Mouse (Mus musculus) left cerebral cortex, adult 2 months (tissue): ENCODE data around the gene Pcnx3. TPM values are rescaled to one million over a fixed set of nuclear protein-coding genes. Genes with fewer than 3 reads are reported as not detected.
A peak's percentile ranks its signal among the peaks of the same experiment; 100 is the strongest.

Experiments used
- DNase-seq, 2 experiments: peaks; one replicate each; pipeline ENCODE4 v3.0.0; 2021 to 2022; ENCODE audit warnings: low spot score in 2 of 2, mixed read lengths in 1 of 2; ENCODE audit errors: extremely low spot score in 1 of 2
- H3K27ac ChIP-seq: fragments of 200-600 bp; 2 replicates; pipeline ENCODE4 v1.8.1; 2022
- H3K4me3 ChIP-seq: fragments of 200-600 bp; 2 replicates; pipeline ENCODE4 v1.8.1; 2022
- CTCF ChIP-seq: fragments of 200-600 bp; IDR thresholded peaks from 2 replicates; pipeline ENCODE4 v1.8.1; 2022; ENCODE audit warnings: antibody characterized with exemption, mild to moderate bottlenecking, moderate library complexity
- intact Hi-C: fragments of 180-260 bp; cut with DNase I; formaldehyde crosslinking; loops from one replicate; pipeline ENCODE4 v1.15.1; 2025
- total RNA-seq, 2 experiments: library from RNA; stranded (reverse); gene quantifications; 2 replicates each; pipeline ENCODE4 v1.2.3; 2021

The Pcnx3 gene
- total RNA-seq, 2 experiments from 2014 or later = 77.5 to 80.0 TPM

DNA sequence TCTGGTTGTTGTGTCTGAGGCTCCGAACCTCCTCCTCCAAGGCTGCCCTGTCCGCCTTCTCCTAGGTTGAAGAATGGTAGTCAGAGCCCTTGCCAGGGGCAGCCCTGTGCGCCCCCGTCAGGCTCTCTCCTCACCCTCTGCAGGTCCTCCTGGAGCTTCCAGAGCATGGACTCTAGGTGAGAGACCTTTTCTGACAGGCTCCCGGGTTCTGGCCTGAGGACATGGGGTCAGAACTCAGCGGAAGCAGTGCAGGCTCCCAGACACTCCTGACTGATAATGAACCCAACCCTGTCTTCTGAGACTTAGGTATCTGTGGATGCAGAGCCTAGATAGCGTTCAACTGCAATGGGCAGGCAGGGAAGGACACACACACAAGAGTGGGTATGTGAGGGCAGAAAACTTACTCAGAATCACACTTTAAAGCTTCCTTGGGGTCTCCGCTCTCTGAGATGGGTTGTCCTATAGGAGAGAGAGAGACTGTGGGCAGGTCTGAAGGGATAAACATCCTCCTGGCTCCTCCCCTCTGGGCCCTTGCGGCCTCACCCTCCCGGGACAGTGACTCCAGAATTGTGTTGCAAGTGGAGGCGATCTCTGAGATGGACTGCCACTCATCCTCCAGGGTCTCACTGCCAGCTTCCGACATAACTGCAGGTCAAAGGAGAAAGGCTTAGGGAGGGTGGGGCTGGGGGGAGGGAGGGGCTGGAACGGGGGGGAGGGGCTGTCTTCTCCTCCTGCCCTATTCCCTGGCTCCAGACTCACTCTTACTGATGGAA lies 37.0 kb downstream of the Pcnx3 start:
- no peak for TF ChIP-seq CTCF
- H3K27ac ChIP-seq = no peak overlapping the region
- intact Hi-C loops = no loop called here

DNA sequence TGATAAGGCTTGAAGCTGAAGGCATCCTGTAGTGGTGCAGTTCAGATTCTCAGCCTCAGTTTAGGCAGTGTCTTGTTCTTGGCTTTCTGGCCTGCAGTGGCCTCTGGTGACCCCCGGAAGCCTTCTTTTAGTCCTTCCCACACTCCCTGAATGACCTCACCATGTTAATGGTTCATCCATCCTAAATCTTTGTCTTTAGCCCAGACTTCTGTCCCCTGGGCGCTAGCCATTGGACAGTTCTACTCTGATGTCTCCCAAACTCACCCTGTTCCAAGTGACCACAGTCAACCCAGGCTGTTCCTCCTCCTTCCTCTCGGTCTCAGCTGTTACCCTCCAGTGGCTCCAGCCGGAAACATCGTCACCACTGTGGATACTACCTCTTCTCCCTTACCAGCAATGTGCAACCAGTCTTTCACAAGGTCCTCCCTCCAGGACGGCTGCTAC lies 39.4 kb downstream of the Pcnx3 start:
- no peak for TF ChIP-seq CTCF
- intact Hi-C loops = no loop called here
- H3K4me3 ChIP-seq = peak overlapping the region; percentile 36
- DNase-seq = no peak
- peak overlapping the region; percentile 84 for H3K27ac ChIP-seq

More for the DNA sequence above, 37.0 kb downstream of the Pcnx3 start:
- DNase-seq = no peak
- H3K4me3 ChIP-seq = no peak overlapping the region

DNA sequence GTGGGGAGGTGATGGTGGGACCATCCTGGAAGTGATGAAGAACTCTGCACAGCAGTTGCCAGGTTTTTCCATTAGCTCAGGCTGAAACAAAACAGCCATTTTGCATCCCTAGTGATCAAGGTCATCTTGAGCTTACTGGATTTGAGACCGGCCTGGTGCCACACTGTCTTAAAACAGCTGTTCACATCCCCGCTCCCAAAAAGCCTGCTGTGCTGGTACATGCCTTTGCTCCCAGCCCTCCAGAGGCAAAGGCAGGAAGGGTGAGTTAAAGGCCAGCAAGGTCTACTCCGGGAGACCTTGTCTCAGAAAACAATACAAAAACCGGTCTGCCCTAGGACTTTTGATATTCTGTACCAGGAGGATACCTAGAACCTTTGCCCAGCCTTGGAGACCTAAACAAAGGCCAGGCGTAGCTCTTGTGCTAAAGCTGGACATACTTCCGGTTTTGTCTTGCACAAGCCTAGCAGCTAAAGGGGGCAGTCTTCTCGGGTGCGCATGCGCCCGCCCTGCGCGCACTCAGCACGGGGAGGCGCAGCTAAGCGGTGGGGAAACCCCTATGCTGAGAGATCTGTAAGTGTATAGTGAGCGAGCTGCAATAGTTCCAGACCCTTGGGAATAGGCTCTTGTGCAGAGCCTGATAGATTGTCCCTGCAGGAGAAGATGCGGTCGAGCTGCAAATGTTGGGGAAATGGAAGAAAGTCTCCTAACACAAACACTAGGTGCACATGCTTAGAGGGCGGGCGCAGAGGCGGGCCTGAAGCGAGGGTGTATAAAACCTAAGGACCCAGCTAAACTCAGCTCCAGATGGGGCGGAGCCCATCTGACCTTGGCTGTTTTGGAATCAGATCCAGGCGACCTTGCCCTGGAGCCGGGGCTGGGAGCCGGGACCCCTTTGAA lies 40.1 kb downstream of the Pcnx3 start:
- DNase-seq = peak; percentile 77 to 78
- intact Hi-C loops = no loop called here

DNA sequence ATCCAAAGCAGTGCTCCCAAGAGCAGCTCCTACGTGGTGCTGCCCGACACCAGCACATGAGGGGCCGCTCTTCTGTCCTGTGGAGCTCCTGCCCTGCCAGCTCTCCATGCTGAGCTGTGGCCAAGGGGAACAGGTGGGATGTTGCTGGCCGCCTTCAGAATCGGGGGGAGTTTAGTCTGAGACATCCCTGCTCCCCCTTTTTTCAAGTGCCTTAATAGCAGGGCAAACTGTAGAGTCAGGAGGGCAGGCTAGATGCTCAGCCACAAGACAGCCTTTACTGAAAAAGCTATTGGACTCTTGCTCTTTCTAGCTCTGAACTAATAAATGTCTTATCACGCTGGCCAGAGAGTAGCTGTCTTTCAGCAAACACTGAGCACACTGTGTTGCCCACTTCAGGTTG lies 40.9 kb downstream of the Pcnx3 start:
- Histone ChIP-seq H3K4me3 (no peak overlapping the region), H3K27ac (peak overlapping the region; percentile 84)
- intact Hi-C loops = no loop called here
- no peak for TF ChIP-seq CTCF
- DNase-seq = no peak

More for the DNA sequence above, 40.1 kb downstream of the Pcnx3 start:
- TF ChIP-seq CTCF = peak; percentile 18
- H3K4me3 ChIP-seq = peak overlapping the region; percentile 36
- H3K27ac ChIP-seq = peak overlapping the region; percentile 84

DNA sequence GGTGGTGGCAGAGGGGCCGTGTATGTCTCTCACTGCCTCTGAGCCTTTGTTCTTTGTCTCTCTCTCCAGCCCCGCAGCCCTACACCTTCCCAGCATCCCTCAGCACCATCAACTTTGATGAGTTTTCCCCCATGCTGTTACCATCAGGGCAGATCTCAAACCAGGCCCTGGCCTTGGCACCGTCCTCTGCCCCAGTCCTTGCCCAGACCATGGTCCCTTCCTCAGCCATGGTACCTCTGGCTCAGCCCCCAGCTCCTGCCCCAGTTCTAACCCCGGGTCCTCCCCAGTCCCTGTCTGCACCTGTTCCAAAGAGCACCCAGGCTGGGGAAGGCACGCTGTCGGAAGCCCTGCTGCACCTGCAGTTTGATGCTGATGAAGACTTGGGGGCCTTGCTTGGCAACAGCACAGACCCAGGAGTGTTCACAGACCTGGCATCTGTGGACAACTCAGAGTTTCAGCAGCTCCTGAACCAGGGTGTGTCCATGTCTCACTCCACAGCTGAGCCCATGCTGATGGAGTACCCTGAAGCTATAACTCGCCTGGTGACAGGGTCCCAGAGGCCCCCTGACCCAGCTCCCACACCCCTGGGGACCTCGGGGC lies 41.9 kb downstream of the Pcnx3 start:
- intact Hi-C loops = no loop called here
- TF ChIP-seq CTCF = no peak
- Histone ChIP-seq H3K4me3 (no peak overlapping the region), H3K27ac (no peak overlapping the region)
- DNase-seq = no peak

DNA sequence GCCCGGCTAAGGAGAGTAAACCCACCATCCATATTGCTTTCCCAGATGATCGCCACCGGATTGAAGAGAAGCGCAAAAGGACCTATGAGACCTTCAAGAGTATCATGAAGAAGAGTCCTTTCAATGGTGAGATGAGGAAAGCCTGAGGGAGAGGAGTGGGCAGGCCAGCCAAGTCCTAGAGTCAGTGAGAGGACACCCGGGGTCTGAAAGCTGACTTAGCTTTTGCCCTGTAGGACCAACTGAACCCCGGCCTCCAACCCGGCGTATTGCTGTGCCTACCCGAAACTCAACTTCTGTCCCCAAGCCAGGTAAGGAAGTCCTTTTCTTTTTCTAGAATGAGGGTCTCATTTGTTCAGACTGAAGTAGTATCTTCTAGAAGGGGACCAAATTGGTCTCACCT lies 43.4 kb downstream of the Pcnx3 start:
- no peak for TF ChIP-seq CTCF

DNA sequence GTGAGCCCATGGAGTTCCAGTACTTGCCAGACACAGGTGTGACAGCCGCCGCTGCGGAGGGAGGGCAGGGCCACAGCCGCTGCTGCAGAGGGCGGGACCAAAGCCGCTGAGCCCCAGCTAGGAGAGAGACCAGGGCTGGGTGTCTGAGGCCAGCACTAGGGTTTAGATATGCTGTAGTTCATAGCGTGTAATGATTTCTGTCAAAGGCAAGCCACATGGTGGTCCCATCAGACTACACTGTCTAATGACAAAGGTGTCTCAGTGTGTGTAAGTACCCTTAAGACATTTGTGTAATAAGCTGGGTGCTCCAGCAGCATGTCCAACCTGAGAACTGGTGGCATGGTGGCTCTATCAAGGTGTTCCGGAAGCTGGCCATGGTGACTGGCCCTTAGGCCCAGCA lies 47.1 kb downstream of the Pcnx3 start:
- intact Hi-C loops = no loop called here
- Histone ChIP-seq H3K4me3 (no peak overlapping the region), H3K27ac (no peak overlapping the region)
- DNase-seq = no peak
- TF ChIP-seq CTCF = no peak

More for the DNA sequence above, 43.4 kb downstream of the Pcnx3 start:
- H3K4me3 ChIP-seq = no peak overlapping the region
- no peak overlapping the region for H3K27ac ChIP-seq
- intact Hi-C loops = no loop called here
- DNase-seq = no peak

DNA sequence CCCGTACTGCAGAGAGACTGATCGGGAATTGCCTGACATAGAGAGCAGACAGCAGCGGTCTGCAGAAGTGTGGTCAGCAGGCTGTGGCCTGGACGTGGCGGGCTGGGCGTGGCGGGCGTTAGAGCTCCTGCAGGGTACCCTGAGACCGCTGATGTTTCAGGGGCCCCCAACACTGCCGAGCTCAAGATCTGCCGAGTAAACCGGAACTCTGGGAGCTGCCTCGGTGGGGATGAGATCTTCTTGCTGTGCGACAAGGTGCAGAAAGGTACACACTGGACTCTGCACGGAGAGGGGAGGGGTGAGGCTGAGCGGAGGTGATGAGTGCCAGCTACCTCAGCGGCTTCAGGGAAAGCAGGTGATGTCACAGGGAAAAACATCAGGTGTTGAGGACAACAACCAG lies 47.7 kb downstream of the Pcnx3 start:
- DNase-seq = no peak
- no peak overlapping the region for H3K4me3 ChIP-seq
- TF ChIP-seq CTCF = no peak
- intact Hi-C loops = no loop called here
- H3K27ac ChIP-seq = no peak overlapping the region

DNA sequence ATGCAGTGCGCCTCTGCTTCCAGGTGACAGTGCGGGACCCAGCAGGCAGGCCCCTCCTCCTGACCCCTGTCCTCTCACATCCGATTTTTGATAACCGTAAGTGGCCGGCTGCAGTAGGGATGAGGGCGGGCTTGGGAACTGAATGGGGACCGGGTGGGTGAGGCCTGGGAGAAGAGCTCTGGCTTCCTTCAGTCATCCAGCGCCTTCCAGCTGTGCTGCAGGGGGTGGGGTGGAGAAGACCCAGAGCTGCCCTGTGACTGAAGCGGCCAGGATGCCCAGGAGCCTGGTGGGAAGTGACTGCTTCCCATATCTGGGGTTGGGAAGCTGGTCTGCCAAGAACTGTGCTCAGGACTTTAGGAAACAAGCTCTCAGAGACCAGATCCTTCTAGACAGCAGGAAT lies 48.4 kb downstream of the Pcnx3 start:
- Histone ChIP-seq H3K4me3 (no peak overlapping the region), H3K27ac (no peak overlapping the region)
- TF ChIP-seq CTCF = no peak
- DNase-seq = no peak
- intact Hi-C loops = no loop called here

DNA sequence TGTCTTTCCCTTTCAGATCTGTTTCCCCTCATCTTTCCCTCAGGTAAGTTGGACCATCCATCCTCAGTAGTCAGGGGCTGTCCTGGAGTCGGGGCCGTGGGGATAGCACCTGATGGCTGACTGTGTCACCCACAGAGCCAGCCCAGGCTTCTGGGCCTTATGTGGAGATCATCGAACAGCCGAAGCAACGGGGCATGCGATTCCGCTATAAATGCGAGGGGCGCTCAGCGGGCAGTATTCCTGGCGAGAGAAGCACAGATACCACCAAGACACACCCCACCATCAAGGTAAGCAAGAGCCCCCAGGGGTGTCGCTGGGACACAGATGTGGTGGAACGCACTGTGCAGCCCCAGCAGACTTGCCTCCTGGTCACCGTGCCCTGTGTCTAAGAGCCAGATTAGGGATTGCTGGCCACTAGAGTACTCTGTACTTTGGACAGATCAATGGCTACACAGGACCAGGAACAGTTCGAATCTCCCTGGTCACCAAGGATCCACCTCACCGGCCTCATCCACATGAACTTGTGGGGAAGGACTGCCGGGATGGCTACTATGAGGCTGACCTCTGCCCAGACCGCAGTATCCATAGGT lies 50.2 kb downstream of the Pcnx3 start:
- H3K4me3 ChIP-seq = peak overlapping the region; percentile 99
- TF ChIP-seq CTCF = no peak
- DNase-seq = no peak
- H3K27ac ChIP-seq = peak overlapping the region; percentile 99
- intact Hi-C loops = no loop called here
